Mouse (Mus musculus): ENCODE data around the gene Zmiz1. TPM values are rescaled to one million over a fixed set of nuclear protein-coding genes. Genes with fewer than 3 reads are reported as not detected.
A peak's percentile ranks its signal among the peaks of the same experiment; 100 is the strongest.

Gene Zmiz1
- polyA plus RNA-seq, 1 experiment from 2014 or later = 31.3 TPM

GRCm38 (mm10) chr14:25511564-25511963 is 52.6 kb downstream of the Zmiz1 start:
- 32% methylated on average over 3 of the region's 3 CpGs for WGBS
- peaks cover 16% of the 10 kb centered on the region for H3K36me3 ChIP-seq (ENCODE audit: control insufficient read depth, insufficient read depth, low read length)
- H3K9ac ChIP-seq (ENCODE audit: low read length) = peak overlapping the region; percentile 54; the same call in 1 of the 2 replicates
- peaks cover 76 to 95% of the 10 kb centered on the region in 2 experiments for H3K4me1 ChIP-seq (ENCODE audit: control insufficient read depth in 2 of 2, insufficient read depth in 2 of 2, low read length in 2 of 2)
- no peak overlapping the region; the same call in 1 of the 2 replicates for H3K4me2 ChIP-seq (ENCODE audit: low read length)
- H3K27ac ChIP-seq (replicated peaks in 1 of 2; ENCODE audit: control insufficient read depth in 1 of 2, insufficient read depth in 1 of 2, low read depth in 2 of 2, low read length in 2 of 2) = peak overlapping the region; percentile 5 to 86; a peak in 3 of 4 replicates
- ATAC-seq (ENCODE audit: insufficient number of reproducible peaks, insufficient read depth, low FRiP score, low read depth) = no peak
- H3K4me3 ChIP-seq (ENCODE audit: control insufficient read depth in 1 of 2, insufficient read depth in 1 of 2, low read depth in 1 of 2, low read length in 2 of 2) = no peak overlapping the region
- H3K27me3 ChIP-seq (ENCODE audit: control insufficient read depth, insufficient read depth, low read length) = no peaks in the 10 kb centered on the region
- no peaks in the 10 kb centered on the region for H3K9me3 ChIP-seq (ENCODE audit: control insufficient read depth, low read length)

- 32% methylated on average over 5 of the region's 5 CpGs for WGBS
- peaks cover 77 to 98% of the 10 kb centered on the region in 2 experiments for H3K4me1 ChIP-seq (ENCODE audit: control insufficient read depth in 2 of 2, insufficient read depth in 2 of 2, low read length in 2 of 2)
Observed at GRCm38 (mm10) chr14:25511967-25512366, 53.0 kb downstream of the Zmiz1 start.

GRCm38 (mm10) chr14:25512803-25513202 is 53.8 kb downstream of the Zmiz1 start:
- ATAC-seq (ENCODE audit: insufficient number of reproducible peaks, insufficient read depth, low FRiP score, low read depth) = no peak
- no peaks in the 10 kb centered on the region for H3K27me3 ChIP-seq (ENCODE audit: control insufficient read depth, insufficient read depth, low read length)
- peaks cover 8% of the 10 kb centered on the region; the same call in 1 of the 2 replicates for H3K36me3 ChIP-seq (ENCODE audit: control insufficient read depth, insufficient read depth, low read length)
- peak overlapping the region; percentile 50 for H3K9ac ChIP-seq (ENCODE audit: low read length)
- WGBS = 25% methylated on average over 6 of the region's 6 CpGs
- H3K4me3 ChIP-seq (ENCODE audit: control insufficient read depth in 1 of 2, insufficient read depth in 1 of 2, low read depth in 1 of 2, low read length in 2 of 2) = no peak overlapping the region
- H3K9me3 ChIP-seq (ENCODE audit: control insufficient read depth, low read length) = no peaks in the 10 kb centered on the region
- peak overlapping the region; percentile 54 to 86 for H3K27ac ChIP-seq (replicated peaks in 1 of 2; ENCODE audit: control insufficient read depth in 1 of 2, insufficient read depth in 1 of 2, low read depth in 2 of 2, low read length in 2 of 2)
- peak overlapping the region; percentile 1; the same call in 1 of the 2 replicates for H3K4me2 ChIP-seq (ENCODE audit: low read length)
- H3K4me1 ChIP-seq (ENCODE audit: control insufficient read depth in 2 of 2, insufficient read depth in 2 of 2, low read length in 2 of 2) = peaks cover 83 to 99% of the 10 kb centered on the region in 2 experiments

More at GRCm38 (mm10) chr14:25511967-25512366, 53.0 kb downstream of the Zmiz1 start:
- H3K4me3 ChIP-seq (ENCODE audit: control insufficient read depth in 1 of 2, insufficient read depth in 1 of 2, low read depth in 1 of 2, low read length in 2 of 2) = no peak overlapping the region
- no peak overlapping the region for H3K4me2 ChIP-seq (ENCODE audit: low read length)
- no peaks in the 10 kb centered on the region for H3K9me3 ChIP-seq (ENCODE audit: control insufficient read depth, low read length)
- peak overlapping the region; percentile 54; the same call in 1 of the 2 replicates for H3K9ac ChIP-seq (ENCODE audit: low read length)
- H3K36me3 ChIP-seq (ENCODE audit: control insufficient read depth, insufficient read depth, low read length) = peaks cover 12% of the 10 kb centered on the region
- no peak for ATAC-seq (ENCODE audit: insufficient number of reproducible peaks, insufficient read depth, low FRiP score, low read depth)
- no peaks in the 10 kb centered on the region for H3K27me3 ChIP-seq (ENCODE audit: control insufficient read depth, insufficient read depth, low read length)
- peak overlapping the region in 1 of 2 experiments; percentile 86; a peak in 1 of 4 replicates for H3K27ac ChIP-seq (replicated peaks in 1 of 2; ENCODE audit: control insufficient read depth in 1 of 2, insufficient read depth in 1 of 2, low read depth in 2 of 2, low read length in 2 of 2)

- 47% methylated on average over 8 of the region's 8 CpGs for WGBS
- peaks cover 6% of the 10 kb centered on the region; the same call in 1 of the 2 replicates for H3K36me3 ChIP-seq (ENCODE audit: control insufficient read depth, insufficient read depth, low read length)
- H3K9me3 ChIP-seq (ENCODE audit: control insufficient read depth, low read length) = no peaks in the 10 kb centered on the region
- H3K27me3 ChIP-seq (ENCODE audit: control insufficient read depth, insufficient read depth, low read length) = no peaks in the 10 kb centered on the region
- H3K9ac ChIP-seq (ENCODE audit: low read length) = peak overlapping the region; percentile 50; the same call in 1 of the 2 replicates
- H3K27ac ChIP-seq (replicated peaks in 1 of 2; ENCODE audit: control insufficient read depth in 1 of 2, insufficient read depth in 1 of 2, low read depth in 2 of 2, low read length in 2 of 2) = peak overlapping the region; percentile 54 to 86
- no peak overlapping the region for H3K4me3 ChIP-seq (ENCODE audit: control insufficient read depth in 1 of 2, insufficient read depth in 1 of 2, low read depth in 1 of 2, low read length in 2 of 2)
- H3K4me1 ChIP-seq (ENCODE audit: control insufficient read depth in 2 of 2, insufficient read depth in 2 of 2, low read length in 2 of 2) = peaks cover 78 to 94% of the 10 kb centered on the region in 2 experiments
- ATAC-seq (ENCODE audit: insufficient number of reproducible peaks, insufficient read depth, low FRiP score, low read depth) = no peak
- 0 out of 2 replicates have a peak overlapping the region, but pooled peaks have one; percentile 1 for H3K4me2 ChIP-seq (ENCODE audit: low read length)
Observed at GRCm38 (mm10) chr14:25513496-25513895, 54.5 kb downstream of the Zmiz1 start.

GRCm38 (mm10) chr14:25514943-25515512 is 56.0 kb downstream of the Zmiz1 start:
- peaks cover 4% of the 10 kb centered on the region; the same call in 1 of the 2 replicates for H3K36me3 ChIP-seq (ENCODE audit: control insufficient read depth, insufficient read depth, low read length)
- H3K27me3 ChIP-seq (ENCODE audit: control insufficient read depth, insufficient read depth, low read length) = no peaks in the 10 kb centered on the region
- H3K4me3 ChIP-seq (ENCODE audit: control insufficient read depth in 1 of 2, insufficient read depth in 1 of 2, low read depth in 1 of 2, low read length in 2 of 2) = no peak overlapping the region
- WGBS = 62% methylated on average over 2 of the region's 2 CpGs
- H3K9ac ChIP-seq (ENCODE audit: low read length) = peak overlapping the region; percentile 52; the same call in 1 of the 2 replicates
- H3K9me3 ChIP-seq (ENCODE audit: control insufficient read depth, low read length) = no peaks in the 10 kb centered on the region
- peaks cover 70 to 90% of the 10 kb centered on the region in 2 experiments for H3K4me1 ChIP-seq (ENCODE audit: control insufficient read depth in 2 of 2, insufficient read depth in 2 of 2, low read length in 2 of 2)
- peak overlapping the region in 1 of 2 experiments; percentile 88; a peak in 2 of 4 replicates for H3K27ac ChIP-seq (replicated peaks in 1 of 2; ENCODE audit: control insufficient read depth in 1 of 2, insufficient read depth in 1 of 2, low read depth in 2 of 2, low read length in 2 of 2)
- ATAC-seq (ENCODE audit: insufficient number of reproducible peaks, insufficient read depth, low FRiP score, low read depth) = no peak
- no peak overlapping the region for H3K4me2 ChIP-seq (ENCODE audit: low read length)

- Histone ChIP-seq H3K9me3 (ENCODE audit: control insufficient read depth, low read length) (no peaks in the 10 kb centered on the region), H3K27me3 (ENCODE audit: control insufficient read depth, insufficient read depth, low read length) (no peaks in the 10 kb centered on the region), H3K27ac (replicated peaks in 1 of 2; ENCODE audit: control insufficient read depth in 1 of 2, insufficient read depth in 1 of 2, low read depth in 2 of 2, low read length in 2 of 2) (peak overlapping the region; percentile 84 to 88), H3K4me3 (ENCODE audit: control insufficient read depth in 1 of 2, insufficient read depth in 1 of 2, low read depth in 1 of 2, low read length in 2 of 2) (no peak overlapping the region), H3K4me2 (ENCODE audit: low read length) (no peak overlapping the region), H3K9ac (ENCODE audit: low read length) (peak overlapping the region; percentile 51), H3K36me3 (ENCODE audit: control insufficient read depth, insufficient read depth, low read length) (peaks cover 4% of the 10 kb centered on the region; the same call in 1 of the 2 replicates), H3K4me1 (ENCODE audit: control insufficient read depth in 2 of 2, insufficient read depth in 2 of 2, low read length in 2 of 2) (peaks cover 72 to 90% of the 10 kb centered on the region in 2 experiments)
- 38% methylated on average over 9 of the region's 9 CpGs for WGBS
- ATAC-seq (ENCODE audit: insufficient number of reproducible peaks, insufficient read depth, low FRiP score, low read depth) = no peak
Observed at GRCm38 (mm10) chr14:25515924-25516323, 56.9 kb downstream of the Zmiz1 start.

GRCm38 (mm10) chr14:25516640-25517591 is 57.9 kb downstream of the Zmiz1 start:
- peaks cover 4% of the 10 kb centered on the region; the same call in 1 of the 2 replicates for H3K36me3 ChIP-seq (ENCODE audit: control insufficient read depth, insufficient read depth, low read length)
- peaks cover 70 to 90% of the 10 kb centered on the region in 2 experiments for H3K4me1 ChIP-seq (ENCODE audit: control insufficient read depth in 2 of 2, insufficient read depth in 2 of 2, low read length in 2 of 2)
- no peaks in the 10 kb centered on the region for H3K27me3 ChIP-seq (ENCODE audit: control insufficient read depth, insufficient read depth, low read length)
- peak overlapping the region; percentile 51 for H3K9ac ChIP-seq (ENCODE audit: low read length)
- WGBS = 8% methylated on average over 13 of the region's 13 CpGs
- H3K4me3 ChIP-seq (ENCODE audit: control insufficient read depth in 1 of 2, insufficient read depth in 1 of 2, low read depth in 1 of 2, low read length in 2 of 2) = no peak overlapping the region
- peak; percentile 55 for ATAC-seq (ENCODE audit: insufficient number of reproducible peaks, insufficient read depth, low FRiP score, low read depth)
- peak overlapping the region; percentile 13 for H3K4me2 ChIP-seq (ENCODE audit: low read length)
- peak overlapping the region; percentile 84 to 88 for H3K27ac ChIP-seq (replicated peaks in 1 of 2; ENCODE audit: control insufficient read depth in 1 of 2, insufficient read depth in 1 of 2, low read depth in 2 of 2, low read length in 2 of 2)
- H3K9me3 ChIP-seq (ENCODE audit: control insufficient read depth, low read length) = no peaks in the 10 kb centered on the region
